Mouse (Mus musculus) urinary bladder, postnatal 14 days (tissue): ENCODE data around the gene Syngap1.
"Not testable (repeated sequence)": the region's sequence is repeated elsewhere in the genome, so short reads cannot be mapped to it uniquely, and the experiment has no call there.

Source experiments
- DNase-seq: peaks from one replicate; pipeline ENCODE4 v3.0.0; 2021; ENCODE audit warnings: low spot score

Syngap1 gene

DNA sequence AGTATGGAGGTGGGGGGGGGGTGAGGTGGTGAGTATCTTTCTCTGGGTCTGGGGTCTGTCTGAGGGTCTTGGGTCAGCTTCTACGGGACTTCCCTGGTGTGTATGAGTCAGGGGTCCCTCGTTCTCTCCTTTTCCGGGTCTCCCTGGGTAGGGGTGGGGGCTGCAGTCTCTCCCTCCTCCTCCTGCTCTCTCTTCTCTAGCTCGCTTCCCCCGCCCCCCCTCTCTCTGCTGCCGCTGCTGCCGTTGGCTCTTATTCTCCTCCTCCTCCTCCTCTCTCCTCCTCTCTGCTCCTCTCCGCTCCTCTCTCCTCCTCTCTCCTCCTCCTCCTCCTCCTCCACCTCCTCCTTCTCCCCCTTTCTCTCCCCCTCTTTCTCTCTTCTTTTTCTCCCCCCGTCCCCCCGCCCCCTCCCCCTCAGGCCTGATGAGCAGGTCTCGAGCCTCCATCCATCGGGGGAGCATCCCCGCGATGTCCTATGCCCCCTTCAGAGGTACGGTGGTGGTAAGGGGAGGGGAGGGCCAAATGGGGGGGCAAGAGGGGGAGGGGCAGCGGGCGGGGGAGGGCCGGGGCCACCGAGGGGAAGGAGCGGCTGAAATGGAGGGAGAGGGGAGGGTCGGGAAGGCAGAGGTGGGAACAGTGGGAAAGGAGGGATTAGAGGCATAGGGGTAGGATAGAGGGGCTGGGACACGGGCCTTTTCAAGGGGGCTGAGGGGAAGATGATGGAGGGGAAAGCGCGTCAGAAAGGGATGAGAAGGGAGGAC, at the start of gene Syngap1:
Gene Syngap1, plus strand, starts transcription at position 223 of the 759 bp plus-strand sequence.
- peak; percentile 41 for DNase-seq

DNA sequence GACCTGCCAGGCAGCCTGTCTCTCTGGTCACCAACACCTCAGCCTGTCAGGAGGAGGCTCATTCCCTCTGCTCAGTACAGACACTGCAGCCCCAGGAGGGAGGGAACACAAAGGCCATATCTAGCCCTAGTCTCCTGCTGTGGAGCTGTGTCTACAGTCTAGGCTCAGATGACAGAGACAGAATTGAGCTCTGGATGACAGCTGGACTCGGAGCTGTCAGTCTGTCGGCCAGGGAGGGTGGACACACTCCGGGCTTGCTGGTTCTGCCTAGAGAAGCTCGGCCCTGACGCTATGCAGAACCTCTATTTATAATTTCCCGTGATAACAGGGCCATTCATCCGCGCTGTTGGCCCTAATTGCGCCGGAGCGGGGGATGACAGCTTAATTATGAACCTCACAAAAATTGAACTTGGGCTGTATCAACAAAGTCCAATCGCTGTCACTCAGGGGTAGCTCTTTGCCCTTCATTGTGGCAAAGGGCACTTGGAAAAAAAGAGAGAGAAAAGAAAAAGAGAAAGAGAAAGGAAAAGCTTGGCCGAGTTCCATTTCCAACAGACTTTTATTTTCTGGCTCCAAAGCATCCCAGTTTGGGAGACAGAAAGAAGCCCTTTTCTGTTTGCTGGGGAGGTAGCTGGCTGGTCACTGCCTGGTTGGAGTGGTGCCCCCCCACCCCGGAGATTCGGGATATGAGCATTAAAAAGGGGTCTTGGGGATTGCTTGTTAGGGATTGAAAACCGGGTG, 48.2 kb upstream of the Syngap1 start:
- DNase-seq = no peak

DNA sequence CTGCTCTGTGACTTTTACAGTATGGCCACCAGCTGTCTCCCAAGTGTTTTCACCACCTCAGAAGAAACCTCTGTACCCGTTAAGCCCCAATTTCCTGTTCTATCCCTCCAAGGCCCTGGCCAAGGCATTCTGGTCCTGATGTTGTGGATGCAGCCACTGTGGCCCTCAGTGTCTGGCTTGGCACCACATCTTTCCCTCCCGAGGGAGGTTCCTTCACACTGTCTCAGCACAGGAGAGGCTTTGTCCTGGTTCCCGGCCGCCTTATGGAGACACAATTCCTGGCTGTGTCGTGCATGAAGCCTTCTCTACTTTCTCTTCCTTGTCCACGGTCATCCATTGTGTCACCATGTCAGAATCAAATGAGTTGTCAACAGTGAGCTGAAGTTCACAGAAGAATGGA, 47.6 kb upstream of the Syngap1 start:
- DNase-seq = no peak

DNA sequence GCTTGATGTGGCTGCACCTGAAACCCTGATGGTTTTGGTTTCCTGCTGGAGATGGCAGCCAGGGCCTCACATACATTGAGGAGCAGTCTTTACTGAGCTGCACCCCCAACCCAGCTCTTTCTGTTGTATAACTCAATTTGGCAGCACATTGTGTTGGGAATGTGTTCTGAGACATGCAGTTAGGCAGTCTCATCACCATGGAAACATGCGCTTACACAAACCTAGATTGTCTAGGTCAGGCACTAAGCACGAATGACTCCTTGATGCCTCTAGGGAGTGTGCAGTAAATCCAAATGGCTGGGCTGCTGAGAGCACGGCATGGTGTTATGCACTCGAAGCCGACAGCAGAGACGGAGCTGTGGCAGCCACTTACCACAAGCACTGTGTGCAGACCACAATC, 46.7 kb upstream of the Syngap1 start:
- DNase-seq = no peak

DNA sequence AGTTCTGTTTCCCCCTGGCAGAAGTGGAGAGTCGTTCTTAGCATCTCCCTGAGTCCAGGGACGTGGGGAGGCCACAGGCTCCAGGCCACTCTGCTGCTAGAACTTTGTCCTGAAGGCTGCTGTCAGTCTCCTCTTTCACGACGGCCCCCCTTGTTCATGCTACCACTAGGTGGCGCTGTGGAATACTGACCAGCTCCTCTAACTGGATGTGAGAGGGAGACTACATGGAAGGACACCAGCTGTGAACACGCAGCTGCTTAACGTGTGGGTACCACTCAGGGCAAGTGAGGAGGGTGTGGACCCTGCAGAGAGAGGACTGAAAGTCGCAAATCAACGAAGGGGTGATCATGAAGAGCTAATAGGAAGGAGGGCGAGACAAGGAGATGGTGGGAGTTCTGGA, 45.5 kb upstream of the Syngap1 start:
- DNase-seq = peak; percentile 72

GRCm38 (mm10) chr17:26900916-26901315, 40.1 kb upstream of the Syngap1 start:
- DNase-seq = no peak

GRCm38 (mm10) chr17:26904320-26904719, 36.7 kb upstream of the Syngap1 start:
- DNase-seq = no peak

- not testable (repeated sequence) for DNase-seq
Observed at GRCm38 (mm10) chr17:26907506-26907905, 33.5 kb upstream of the Syngap1 start.

GRCm38 (mm10) chr17:26915248-26915647, 25.8 kb upstream of the Syngap1 start:
- no peak for DNase-seq

DNA sequence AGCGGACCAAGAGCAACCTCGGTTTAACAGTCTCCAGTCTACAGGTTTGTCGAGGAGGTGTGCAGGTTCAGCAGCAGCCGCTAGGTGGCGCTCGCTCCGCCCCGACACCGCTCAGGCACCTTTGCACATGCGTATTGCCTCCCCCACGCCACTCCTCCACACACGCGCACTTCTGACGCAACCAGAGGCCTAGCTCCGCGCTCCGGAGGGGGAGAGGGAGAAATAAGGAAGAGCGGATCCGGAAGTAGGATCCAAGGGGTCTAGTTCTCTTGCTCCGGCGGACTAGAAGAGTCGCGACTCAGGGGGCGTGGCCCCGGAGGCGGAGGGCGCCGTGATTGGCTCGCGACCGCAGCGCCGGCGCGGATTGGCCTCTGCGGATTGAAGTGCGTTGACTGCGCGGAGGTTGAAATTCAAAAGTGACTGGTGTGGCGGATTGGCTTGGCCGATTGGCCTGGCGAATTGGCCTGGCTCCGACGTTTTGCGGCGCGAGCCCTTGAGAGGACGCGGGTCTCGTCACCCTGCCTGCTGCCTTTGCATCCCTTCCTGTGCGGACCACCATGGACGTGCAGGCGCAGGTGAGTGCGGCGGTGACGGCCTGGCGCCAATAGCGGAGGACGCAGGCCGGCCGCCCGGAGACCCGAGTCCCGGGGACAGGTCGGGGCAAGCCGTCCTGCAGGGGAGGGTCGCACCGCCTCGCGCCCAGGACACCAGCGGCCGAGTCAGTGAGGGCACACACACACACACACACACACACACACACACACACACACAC, 24.2 kb upstream of the Syngap1 start, which contains the start of gene Kifc5b:
Gene Kifc5b, plus strand, starts transcription at position 381 of the 772 bp plus-strand sequence.
- peak; percentile 100 for DNase-seq

DNA sequence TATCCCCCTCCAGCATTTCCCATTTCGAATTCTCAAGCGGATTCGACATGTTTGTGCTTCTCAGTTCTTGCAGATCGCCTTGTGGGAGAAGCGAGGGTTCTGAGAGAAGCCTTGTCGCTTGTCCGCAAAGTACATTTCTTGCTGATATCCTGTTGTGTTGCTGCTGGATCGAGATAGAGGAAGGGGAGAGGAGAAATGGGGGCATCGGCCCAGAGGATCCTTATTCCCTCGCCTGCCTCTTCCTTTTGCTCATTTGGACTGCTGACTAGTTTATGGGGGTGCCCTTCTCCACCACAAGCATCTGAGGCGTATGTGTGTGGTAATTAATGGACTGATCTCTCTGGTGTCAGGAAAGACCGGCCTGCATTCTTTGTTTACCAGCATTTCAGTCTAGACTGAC, 23.5 kb upstream of the Syngap1 start:
- not testable (repeated sequence) for DNase-seq

GRCm38 (mm10) chr17:26918343-26918742, 22.7 kb upstream of the Syngap1 start:
- no peak for DNase-seq

GRCm38 (mm10) chr17:26919516-26919915, 21.5 kb upstream of the Syngap1 start:
- not testable (repeated sequence) for DNase-seq

DNA sequence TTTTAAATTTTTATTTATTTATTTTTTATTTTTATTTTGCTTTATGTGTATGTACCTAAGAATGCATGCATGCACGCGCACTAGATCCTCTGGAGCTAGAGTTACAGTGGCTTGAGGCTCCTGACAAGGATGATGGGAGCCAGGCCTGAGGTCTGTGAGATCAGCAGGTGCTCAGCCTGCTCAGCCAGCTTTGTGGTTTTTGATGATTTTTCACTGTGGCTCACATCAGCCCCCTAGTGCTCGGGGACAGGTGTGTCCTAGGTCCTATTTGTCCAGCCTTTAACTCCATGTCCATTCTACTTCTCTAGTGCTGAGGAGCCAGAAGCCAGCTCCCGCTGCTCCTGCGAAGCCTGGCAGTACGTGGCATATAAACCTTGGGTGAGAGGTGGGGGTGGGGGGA, 18.7 kb upstream of the Syngap1 start:
- DNase-seq = not testable (repeated sequence)

GRCm38 (mm10) chr17:26925414-26925813, 15.6 kb upstream of the Syngap1 start:
- not testable (repeated sequence) for DNase-seq

DNA sequence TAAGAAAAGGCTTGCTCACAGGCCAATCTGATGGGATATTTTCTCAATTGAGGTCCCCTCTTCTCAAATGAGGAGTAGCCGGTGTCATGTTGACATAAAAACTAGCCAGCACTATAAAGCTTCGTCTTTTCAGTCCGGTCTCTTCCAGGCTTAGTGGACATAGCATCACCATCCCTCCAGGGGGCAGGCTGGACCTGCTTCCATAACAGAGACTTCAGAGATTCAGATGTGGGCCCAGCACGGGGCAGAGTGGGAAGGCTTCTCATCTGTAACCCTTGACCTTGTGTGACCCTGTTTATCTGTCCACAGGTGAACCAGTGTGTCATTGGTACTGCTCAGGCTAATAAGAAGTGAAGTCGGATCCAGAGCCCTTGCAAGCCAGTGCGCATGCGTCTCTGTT, 9.3 kb upstream of the Syngap1 start:
- peak; percentile 56 for DNase-seq

GRCm38 (mm10) chr17:26932839-26933398, 8.1 kb upstream of the Syngap1 start, which contains the start of gene Phf1:
Phf1 (plus strand) TSS chr17:26933052.
- peak; percentile 99 for DNase-seq

DNA sequence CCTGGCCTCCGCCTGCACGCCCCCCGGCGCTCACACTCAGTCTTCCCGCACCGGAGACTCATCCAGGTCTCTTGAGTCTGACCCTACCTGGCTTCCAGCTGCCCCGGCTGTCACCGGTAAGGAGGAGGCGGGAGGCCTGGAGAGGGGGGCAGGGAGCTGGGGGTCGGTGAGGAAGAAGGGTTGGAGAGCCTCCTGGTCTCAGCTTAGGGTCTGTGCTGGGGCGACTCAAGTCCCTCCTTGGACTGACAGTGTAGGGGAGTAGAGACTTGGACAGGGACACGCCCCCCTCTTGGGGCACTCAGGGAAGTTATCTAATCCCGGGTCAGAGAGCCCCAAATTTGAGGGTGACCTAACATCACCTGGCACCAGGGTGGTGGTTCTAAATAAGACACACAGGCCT, 7.6 kb upstream of the Syngap1 start:
- DNase-seq = no peak

- no peak for DNase-seq
Observed at GRCm38 (mm10) chr17:26933885-26934827, 6.9 kb upstream of the Syngap1 start.

DNA sequence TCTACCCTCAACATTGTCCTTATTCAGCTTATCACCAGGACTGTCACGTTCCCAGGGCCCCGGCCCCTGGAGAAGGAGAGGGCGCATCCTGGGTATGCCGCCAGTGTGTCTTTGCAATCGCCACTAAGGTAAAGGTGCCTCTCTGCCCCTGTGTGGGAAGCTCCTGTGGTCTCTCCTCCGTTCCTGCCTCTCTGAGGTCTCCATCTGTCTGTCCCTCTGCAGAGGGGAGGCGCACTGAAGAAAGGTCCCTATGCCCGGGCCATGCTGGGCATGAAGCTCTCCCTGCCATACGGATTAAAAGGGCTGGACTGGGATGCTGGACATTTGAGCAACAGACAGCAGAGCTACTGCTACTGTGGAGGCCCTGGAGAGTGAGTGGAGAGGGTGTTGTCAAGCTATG, 6.0 kb upstream of the Syngap1 start:
- DNase-seq = no peak

- no peak for DNase-seq
Observed at GRCm38 (mm10) chr17:26936453-26936852, 4.6 kb upstream of the Syngap1 start.
